Mouse (Mus musculus) adrenal gland, postnatal 25 days (tissue): ENCODE data around the gene Usp32. TPM values are rescaled to one million over a fixed set of nuclear protein-coding genes. Genes with fewer than 3 reads are reported as not detected.

Source experiments
- DNase-seq: peaks from one replicate; pipeline ENCODE4 v3.0.0; 2021; ENCODE audit warnings: mixed read lengths
- total RNA-seq: library from RNA; stranded (reverse); gene quantifications from 2 replicates; pipeline ENCODE4 v1.2.3, GENCODE M21; 2021

The Usp32 gene
- total RNA-seq, 1 experiment from 2014 or later, result 44.9 TPM

DNA sequence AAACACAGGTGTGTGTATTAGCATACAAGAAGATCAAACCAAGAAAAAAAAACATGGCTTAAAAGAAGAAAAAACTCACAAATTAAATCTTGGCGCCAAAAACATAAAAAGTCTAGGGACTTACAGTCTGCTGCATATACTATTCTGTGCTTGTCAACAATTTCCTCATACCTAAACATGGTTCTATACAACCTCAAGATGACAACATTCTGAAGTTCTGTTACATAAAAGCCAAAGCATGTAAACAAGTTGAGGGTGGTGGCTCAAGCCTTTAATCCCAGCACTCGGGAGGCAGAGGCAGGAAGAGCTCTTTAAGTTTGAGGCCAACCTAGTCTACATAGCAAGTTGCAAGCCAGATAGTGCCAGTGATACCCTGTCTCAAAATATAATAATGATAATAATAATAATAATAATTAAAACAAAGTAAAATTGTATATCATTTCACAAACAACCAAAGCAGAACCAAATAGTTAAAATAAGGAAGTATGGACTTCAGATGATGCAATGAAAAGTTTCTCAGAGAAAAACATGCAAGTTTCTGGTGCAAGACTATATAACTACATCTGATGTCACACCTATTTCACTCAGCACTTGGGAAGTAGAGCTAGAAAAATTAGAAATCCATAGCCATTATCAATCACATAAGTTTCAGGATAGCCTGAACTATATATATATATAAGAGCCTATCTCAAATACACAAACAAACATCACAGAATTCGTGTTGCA, 16.5 kb downstream of the Usp32 start:
- DNase-seq, result no peak

DNA sequence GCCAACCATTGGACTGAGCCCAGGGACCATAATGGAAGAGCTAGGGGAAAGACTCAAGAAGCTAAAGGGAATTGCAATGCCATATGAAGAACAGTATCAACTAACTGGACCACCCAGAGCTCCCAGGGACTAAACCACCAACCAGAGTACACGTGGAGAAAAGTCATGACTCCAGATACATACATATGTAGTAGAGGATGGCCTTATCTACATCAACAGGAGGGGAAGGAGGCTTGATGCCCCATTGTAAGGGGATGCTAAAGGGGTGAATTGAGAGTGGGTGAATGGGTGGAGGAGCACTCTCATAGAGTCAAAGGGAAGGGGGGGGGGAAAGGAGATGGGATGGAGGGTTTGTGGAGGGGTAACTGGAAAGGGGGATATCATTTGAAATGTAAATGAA, 17.9 kb downstream of the Usp32 start:
- DNase-seq, result no peak

DNA sequence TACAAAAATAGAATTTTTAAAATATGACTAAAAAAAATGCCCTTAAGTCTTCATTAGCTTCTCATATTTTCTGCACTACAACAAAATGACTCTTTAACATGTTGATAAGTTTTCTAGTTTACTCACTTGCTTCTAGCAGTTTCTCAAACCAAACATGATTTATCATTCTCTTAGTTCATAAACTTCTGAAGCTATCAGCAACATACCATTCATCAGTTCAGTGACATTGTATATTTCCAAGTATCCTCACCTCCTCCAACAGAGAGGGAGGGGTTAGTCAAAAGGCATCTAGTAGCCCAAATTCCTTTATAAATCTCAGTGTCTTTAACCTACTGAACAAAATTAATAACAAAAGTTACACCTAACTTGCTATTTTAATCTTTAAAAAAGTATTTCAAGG, 22.8 kb downstream of the Usp32 start:
- DNase-seq, result no peak

DNA sequence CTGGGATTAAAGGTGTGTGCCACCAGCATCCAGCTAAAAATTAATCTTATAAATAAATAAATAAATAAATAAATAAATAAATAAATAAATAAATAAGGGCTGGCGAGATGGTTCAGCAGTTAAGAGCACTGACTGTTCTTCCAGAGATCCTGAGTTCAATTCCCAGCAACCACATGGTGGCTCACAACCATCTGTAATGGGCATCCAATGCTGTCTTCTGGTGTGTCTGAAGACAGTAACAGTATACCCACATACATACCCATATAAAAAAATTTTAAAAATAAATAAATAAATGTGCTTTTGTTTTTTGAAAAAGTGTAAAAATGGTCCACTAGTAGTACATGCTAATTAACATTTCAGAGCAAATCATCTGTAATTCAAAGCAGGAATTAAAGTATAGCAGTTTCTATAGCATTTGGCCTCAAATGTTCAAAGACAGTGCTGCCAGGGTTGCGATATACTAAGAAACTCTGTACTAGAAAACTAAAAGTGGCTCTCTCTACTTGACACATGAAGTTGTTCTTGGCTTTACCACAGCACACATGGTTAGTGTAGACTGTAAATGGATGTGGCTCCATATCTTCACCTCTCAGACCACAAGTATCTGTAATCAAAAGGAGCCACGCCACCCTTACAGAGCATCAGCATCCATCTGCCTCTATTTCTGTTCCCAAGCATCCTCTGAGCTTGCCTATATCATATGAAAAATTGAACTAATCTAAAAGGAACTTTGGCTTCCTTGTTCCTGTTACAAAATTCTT, 23.7 kb downstream of the Usp32 start:
- DNase-seq, result no peak

DNA sequence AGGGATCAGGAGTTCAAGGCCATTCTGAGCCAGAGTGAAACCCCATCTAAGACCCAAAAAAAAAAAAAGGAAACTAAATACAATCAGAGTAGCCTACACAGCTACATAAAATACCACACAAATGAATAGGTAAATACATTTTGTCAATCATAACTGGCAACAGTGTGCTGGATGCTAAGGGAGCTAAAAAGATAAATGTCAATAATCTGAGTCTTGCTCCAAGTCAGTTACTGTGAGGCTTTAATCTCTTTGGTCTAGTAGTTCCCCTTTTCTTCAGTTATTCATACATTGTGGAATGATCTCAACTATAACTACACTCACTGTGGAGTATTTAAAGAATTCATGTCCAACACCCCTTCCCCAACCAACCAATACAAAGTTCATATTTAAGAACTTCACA, 30.0 kb downstream of the Usp32 start:
- no peak for DNase-seq

DNA sequence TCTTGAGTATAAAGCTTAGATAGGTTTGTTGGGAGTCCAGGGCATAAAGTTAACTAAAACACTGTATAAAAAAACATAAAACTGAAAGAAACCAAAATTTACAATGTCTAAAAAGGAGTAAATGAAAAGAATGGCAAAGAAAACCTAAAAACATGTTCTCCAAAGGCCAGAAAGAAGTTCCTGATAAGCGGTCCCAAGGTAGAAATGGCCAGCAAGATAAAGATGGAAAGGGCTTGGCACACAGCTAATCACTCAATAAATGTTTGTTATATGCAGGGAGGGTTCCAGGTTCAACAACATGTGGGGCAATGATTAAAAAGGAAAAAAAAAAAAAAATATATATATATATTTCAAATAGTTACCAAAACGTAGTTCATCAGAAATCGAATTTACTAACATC, 32.7 kb downstream of the Usp32 start:
- no peak for DNase-seq

DNA sequence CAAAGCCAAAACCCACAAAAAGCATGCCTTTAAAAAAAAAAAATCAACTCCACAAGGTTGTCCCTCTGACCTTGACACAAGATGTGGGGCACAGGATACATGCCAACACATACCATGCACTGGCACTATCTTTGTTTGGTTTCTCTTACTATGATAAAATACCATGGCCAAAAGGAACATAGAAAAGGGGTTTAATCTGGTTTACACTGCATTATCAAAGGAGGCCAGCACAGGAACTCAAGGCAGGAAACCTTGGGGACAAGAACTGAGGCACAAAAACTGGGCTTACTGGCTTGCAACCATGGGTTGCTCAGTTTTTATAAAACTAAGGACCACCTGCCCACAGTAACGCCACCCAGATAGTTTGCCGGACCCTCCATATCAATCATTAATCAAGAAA, 34.1 kb downstream of the Usp32 start:
- no peak for DNase-seq

DNA sequence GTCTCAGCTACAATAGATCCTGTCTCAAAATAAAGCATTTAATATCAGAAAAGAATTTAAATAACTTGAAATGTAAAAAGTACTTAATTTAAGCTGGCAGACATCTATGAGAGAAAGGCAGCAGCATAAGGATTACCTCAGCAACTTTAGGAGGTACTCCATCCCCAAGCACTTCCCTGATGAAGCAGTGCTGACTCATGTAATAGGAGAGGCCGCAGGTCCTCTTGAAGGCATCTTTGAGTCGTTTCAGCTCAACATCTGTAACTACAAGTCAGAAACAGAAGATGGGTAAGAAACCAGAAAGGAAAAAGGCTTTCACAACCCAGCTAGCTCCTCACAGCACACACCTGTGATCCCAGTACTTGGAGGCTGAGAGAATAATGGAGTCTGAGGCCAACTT, 36.2 kb downstream of the Usp32 start:
- no peak for DNase-seq

DNA sequence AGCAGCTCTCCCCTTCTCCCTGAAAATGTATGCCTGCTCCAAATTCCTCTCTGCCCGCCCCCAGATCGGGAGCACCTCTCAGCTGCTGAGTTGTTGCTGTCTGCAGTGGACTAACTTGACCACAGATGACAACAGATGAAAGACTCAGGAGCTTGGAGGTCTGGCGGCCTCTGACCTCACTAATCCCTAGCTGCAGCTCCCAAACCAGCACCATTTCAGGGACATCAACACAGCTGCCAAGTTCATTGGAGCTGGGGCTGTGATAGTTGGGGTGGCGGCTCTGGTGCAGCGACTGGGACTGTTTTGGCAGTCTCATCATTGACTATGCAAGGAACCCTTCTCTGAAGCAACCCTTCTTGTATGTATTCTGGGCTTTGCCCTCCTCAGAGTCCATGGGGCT, 44.8 kb downstream of the Usp32 start:
- peak; percentile 10 for DNase-seq

DNA sequence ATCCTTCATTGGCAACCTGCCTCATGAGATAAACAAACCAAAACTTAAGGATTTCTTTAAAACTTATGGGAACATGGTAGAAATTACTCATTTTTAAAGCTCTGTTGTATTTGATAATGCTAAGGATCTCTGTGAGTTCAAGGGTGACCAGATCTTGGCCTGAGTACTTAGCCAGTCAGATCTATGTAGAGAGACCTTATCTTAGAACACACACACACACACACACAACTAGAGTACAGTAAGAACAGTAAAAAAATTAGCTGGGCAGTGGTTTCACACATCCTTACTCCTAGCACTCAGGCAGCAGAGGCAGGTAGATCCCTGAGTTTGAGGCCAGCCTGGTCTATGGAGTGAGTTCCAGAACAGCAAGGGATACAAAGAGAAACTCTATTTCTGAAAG, 53.7 kb downstream of the Usp32 start:
- no peak for DNase-seq

DNA sequence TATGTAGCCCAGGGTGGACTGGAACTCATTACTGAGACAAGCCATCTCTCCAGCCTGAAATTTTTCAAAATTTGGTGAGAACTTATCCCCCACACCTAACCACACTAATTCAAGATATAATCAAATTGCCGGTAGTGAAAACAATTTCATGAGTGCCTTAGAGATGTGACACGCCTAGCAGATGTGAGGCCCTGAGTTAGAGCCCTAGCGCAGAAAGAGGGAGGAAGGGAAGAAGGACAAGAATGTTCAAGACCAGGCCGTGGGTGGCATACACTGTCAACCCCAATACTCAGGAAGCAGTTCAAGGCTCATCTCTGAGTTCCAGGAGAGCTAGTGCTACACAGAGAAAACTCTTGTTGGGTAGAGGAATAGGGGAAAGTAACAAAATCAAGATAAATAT, 72.1 kb downstream of the Usp32 start:
- DNase-seq, result no peak

DNA sequence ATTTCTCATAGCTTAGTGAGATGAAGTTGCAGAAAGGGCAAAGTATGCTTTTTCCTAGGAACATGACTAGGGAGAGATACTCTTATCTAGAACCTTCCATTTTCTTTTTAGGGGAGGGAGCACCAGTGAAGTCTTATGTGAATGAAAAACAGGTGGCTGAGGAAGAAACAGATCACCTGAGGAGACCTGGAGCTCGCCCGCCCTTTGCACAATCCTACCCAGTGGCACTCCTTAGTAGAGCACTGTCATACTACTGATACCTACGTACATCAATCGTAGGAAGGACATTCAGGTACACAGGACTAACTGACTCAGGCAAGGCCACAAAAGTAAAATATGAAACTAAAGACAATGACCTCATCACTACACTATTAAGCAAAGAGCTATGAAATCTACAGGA, 81.4 kb downstream of the Usp32 start:
- no peak for DNase-seq

DNA sequence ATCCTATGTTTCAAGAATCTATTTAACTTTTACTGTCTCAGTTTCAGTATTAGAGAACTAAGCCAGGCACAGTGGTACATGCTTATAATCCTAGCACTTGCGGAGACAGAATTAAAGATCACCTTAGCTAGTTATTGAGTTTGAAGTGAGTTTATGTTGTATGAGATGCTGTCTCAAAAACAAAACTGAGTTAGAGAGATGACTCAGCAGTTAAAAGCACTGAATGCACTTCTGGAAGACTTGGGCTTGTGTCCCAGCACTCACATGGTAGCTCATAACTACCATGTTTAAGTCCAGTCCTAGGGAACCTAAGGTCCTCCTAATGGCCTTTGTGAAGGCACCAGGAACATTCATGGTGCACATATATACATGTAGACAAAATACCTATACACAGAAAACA, 82.4 kb downstream of the Usp32 start:
- no peak for DNase-seq

DNA sequence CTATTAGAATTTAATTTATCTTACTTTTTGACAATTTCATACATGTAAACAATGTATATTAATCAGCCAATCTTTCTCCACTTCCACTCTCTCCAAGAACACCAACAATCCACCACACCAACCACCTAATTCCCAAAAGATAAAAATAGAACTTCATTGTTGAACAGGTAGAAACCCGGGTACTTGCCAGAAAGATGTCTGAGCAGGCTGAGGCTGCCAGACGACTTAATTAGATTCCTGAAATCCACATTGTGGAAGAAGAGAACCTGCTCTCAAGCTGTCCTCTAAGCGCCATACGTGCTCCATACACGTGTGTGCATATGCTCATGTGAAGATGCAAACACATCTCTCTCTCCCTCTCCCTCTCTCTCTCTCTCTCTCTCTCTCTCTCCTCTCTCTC, 83.1 kb downstream of the Usp32 start:
- DNase-seq, result no peak

DNA sequence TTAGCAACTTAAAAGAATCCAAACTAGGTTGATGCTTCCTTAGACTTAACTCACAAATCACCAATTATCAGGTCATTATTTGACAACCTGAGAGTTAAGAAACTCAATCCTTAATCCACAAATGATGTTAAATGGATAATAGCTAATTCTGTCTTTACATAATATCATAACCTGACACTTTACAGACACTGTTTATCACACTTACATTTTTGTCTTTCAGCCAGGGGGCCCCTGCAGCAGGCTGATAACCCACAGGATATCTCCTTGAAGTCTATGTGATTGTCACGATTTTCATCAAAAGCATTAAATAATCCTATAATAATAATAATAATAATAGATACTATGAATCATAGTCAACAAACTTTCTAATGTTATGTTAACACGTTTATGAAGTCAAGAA, 84.4 kb downstream of the Usp32 start:
- DNase-seq, result no peak

DNA sequence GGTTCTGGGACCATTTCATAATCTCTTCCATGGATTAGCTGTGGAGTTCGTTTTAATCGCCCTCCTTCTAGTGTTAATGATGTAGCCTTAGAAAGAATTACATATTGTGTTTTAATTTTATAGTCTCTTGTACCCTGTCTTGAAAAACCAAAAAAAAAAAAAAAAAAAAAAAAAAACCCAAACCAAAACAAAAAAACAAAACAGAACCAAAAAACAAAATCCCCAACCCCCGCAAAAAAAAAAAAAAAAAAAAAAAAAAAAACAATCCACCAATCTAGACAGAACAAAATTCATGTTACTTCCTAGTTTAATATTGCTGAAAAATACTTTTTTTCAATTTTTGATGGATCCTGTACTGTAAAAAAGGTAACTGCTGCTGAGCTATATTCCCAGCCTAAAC, 100.7 kb downstream of the Usp32 start:
- DNase-seq, result no peak

DNA sequence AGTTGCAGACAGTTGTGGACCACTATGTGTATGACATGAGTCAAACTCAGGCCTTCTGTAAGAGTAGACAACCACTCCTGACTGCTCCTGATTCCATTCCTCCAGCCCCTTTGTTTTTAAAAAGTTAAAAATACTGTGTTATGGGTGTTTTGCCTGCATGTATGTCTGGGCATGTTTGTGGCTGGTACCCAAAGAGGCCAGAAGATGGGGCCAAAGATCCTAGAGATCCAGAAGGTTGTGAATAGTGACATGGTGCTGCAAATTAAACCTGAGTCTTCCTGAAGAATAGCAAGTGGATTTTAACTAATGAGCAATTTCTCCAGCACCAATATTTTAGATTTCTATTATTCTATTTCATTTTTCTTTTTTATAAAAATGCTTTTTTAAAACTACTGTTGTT, 126.8 kb downstream of the Usp32 start:
- no peak for DNase-seq

DNA sequence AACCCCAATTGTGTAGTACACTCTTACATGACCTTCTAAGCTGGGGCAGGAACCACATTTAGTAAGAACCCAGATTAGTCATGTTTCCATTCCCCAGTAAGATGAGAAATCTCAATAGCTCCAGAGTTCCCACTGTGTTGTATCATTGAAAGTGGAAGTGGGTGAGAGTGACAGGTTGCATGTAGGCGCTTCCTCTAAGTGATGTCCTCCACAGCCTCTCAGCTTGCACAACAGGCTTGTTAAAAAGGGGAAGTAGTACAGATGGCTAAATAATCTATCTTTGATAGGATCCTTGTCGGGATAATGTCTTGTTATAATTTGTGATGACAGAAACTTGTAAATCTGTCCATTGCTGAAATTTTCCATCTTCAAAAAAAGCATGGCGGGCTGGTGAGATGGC, 136.4 kb downstream of the Usp32 start:
- no peak for DNase-seq

DNA sequence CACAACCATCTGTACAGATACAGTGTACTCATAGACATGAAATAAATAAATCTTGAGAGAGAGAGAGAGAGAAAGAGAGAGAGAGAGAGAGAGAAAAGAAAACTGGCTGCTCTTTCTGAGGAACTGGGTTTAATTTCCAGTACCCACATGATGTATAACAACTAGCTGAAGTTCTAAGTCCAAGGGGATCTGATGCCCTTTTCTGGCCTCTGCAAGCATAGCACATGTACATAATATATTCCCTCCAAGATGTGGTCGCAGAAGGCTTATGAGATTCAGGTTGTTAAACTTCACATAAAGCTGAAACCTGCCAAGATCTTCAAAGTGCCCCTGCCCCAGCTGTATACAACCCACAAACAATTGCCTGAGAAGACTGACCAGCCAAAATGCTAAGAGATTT, 144.7 kb downstream of the Usp32 start:
- no peak for DNase-seq

DNA sequence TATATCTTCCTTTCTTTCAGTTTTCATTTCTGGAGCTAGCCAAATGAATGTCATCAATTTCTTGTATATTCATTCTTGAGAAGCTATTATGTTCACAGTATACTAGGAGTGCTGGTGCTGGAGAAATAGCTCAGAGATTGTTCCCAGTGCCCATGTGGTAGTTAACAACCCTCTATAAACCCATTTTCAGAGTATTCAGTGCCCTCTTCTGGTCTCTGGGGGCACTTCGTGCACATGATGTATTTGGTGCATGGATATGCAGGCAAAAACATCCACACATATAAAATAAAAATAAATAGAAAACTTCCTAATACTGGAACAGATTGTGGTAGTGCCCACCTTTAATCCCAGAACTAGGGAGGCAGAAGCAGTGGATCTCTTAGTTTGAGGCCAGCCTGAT, 147.0 kb downstream of the Usp32 start:
- no peak for DNase-seq

DNA sequence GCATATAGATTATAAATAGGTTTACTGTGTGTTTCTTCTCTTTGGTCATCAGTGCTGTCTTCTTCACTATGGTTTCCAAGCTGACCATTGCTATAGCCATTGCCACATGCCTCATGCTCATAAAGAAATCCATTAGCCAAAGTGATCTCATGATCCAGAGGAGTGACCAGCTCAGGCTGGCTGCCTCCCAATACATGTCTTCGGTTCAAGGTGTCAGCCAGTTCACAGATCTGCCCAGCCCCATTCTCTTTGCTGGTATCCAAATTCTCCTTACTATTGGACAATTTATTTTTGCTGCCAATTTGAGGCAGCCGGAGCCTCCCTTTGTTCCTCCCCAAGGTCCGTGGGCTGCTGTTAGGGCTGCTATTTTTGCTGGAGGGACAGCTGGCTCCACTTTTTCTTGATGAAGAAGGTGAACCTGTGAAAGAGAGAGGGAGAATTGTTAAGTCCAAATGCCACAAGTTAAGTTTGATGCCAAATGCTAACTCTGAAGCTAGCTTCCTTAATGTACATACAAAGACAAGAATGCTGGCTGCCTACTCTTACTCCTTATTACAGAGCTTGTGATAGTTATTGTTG, 151.5 kb downstream of the Usp32 start:
- no peak for DNase-seq

DNA sequence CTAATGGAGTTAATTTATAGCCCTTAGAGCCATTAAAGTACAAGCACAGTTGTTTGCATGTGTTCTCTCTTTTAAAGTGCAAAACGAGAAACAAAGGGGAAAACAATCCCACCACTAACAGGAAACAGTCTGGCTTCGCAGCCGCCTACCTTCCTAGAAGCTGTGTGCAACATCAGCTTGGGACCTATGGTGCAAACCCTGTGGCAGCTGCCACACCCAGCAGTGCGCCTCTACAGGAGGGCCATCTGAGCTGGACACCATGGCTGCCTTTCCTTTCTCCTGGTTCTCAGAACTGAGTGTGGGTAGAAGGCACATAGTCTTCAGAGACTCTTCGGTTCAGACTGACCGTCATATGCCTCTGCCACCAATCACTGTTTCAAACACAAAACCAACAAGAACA, 154.5 kb downstream of the Usp32 start:
- DNase-seq, result no peak

DNA sequence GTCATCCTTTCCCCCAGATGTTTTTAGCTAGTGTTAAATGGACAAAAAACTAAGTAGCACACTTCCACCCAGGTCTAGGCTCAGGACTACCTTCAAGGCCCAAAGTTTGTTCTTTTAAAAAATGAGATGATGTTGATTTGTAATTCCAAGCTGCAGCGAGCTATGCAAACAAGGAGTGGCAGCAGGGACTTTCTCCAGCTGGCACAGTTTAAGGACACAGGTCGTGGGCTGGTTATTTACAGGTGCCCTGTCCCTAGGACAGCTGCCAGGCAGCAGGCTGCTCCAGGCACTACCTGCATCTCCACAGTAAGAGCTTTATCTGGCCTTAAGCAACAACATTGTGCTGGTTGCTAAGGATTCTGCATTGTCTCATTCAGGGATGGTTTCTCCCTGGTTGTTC, 159.3 kb downstream of the Usp32 start:
- DNase-seq, result no peak

DNA sequence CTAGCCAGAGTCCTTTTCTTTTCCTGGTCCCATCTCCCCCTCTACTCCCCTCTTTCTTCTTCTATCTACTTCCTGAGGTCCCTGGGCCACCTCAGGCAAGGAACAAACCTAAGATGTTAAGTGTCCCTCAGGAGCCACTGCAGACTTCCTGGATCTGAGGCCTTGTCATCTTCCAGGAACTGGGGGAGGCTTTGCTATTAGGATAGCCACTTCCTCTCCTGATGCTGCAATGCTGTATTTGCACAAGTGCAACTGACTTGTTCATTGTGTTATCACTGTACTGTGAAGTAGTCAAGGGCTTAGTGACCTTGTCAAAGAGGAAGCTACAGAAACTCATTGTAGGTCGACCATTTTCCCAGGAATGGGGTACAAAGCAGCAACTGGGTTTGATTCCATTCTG, 160.6 kb downstream of the Usp32 start:
- DNase-seq, result no peak
